Mouse (Mus musculus) 416B (cell line): ENCODE data around the gene Dmxl2.

Experiments used
- DNase-seq: peaks from one replicate; pipeline ENCODE4 v3.0.0; 2011; ENCODE audit warnings: low read depth

Dmxl2 gene

GRCm38 (mm10) chr9:54501453-54502110 is at the start of gene Dmxl2:
Gene Dmxl2, minus strand, starts transcription at chr9:54501626.
- no peak for DNase-seq

GRCm38 (mm10) chr9:54549433-54549832 is 48.0 kb upstream of the Dmxl2 start:
- no peak for DNase-seq

GRCm38 (mm10) chr9:54547536-54547935 is 46.1 kb upstream of the Dmxl2 start:
- peak; percentile 62 for DNase-seq

- DNase-seq = no peak
These were observed 43.5 kb upstream of the Dmxl2 start for GRCm38 (mm10) chr9:54544954-54545315.

- no peak for DNase-seq
These were observed 43.0 kb upstream of the Dmxl2 start for GRCm38 (mm10) chr9:54544212-54544953.

- DNase-seq = no peak
These were observed 39.4 kb upstream of the Dmxl2 start for GRCm38 (mm10) chr9:54540801-54541200.

- DNase-seq = no peak
These were observed 37.3 kb upstream of the Dmxl2 start, which contains the start of gene Sh2d7 for GRCm38 (mm10) chr9:54538684-54539083. Gene Sh2d7, plus strand, starts transcription at chr9:54538984.

- DNase-seq = no peak
These were observed 36.8 kb upstream of the Dmxl2 start for GRCm38 (mm10) chr9:54538244-54538643.

GRCm38 (mm10) chr9:54537480-54537879 is 36.1 kb upstream of the Dmxl2 start:
- DNase-seq = no peak

- DNase-seq = no peak
These were observed 35.6 kb upstream of the Dmxl2 start for GRCm38 (mm10) chr9:54537030-54537429.

- no peak for DNase-seq
These were observed 34.8 kb upstream of the Dmxl2 start for GRCm38 (mm10) chr9:54536236-54536635.

- no peak for DNase-seq
These were observed 32.5 kb upstream of the Dmxl2 start for GRCm38 (mm10) chr9:54533975-54534374.

- no peak for DNase-seq
These were observed 31.5 kb upstream of the Dmxl2 start for GRCm38 (mm10) chr9:54532926-54533325.

GRCm38 (mm10) chr9:54531421-54531820 is 30.0 kb upstream of the Dmxl2 start:
- no peak for DNase-seq

GRCm38 (mm10) chr9:54530836-54531235 is 29.4 kb upstream of the Dmxl2 start:
- DNase-seq = no peak

- DNase-seq = no peak
These were observed 28.5 kb upstream of the Dmxl2 start for GRCm38 (mm10) chr9:54529950-54530349.

- DNase-seq = no peak
These were observed 26.3 kb upstream of the Dmxl2 start for GRCm38 (mm10) chr9:54527694-54528093.

GRCm38 (mm10) chr9:54520286-54520685 is 18.9 kb upstream of the Dmxl2 start:
- DNase-seq = no peak

- DNase-seq = no peak
These were observed 17.5 kb upstream of the Dmxl2 start for GRCm38 (mm10) chr9:54518921-54519320.

GRCm38 (mm10) chr9:54515991-54516390 is 14.6 kb upstream of the Dmxl2 start:
- DNase-seq = no peak

GRCm38 (mm10) chr9:54502873-54503272 is 1.4 kb upstream of the Dmxl2 start:
- no peak for DNase-seq

GRCm38 (mm10) chr9:54502111-54502495 is 677 bp upstream of the Dmxl2 start:
- DNase-seq = no peak

GRCm38 (mm10) chr9:54500832-54501452 is 484 bp downstream of the Dmxl2 start:
- DNase-seq = no peak
